Mouse (Mus musculus) kidney, adult 2 months (tissue): ENCODE results near the gene Tm6sf1.

ENCODE experiments used
- CTCF ChIP-seq: fragments of 200-500 bp; conservative IDR thresholded peaks from 2 replicates; pipeline ENCODE4 v1.5.1; 2011; ENCODE audit warnings: low read depth, mild to moderate bottlenecking, control low read depth, low read length, moderate library complexity, mixed read lengths; ENCODE audit not compliant: insufficient read depth, insufficient read length
- POLR2A ChIP-seq: fragments of 200-500 bp; IDR thresholded peaks from one replicate; pipeline ENCODE4 v1.6.1; 2011; ENCODE audit warnings: low read depth, low read length, control low read depth

- no peak for TF ChIP-seq CTCF
- no peak for TF ChIP-seq POLR2A
Measured at GRCm38 (mm10) chr7:81860996-81861395, 2.2 kb downstream of the Tm6sf1 start.
